10 mouse cellular contexts compared by ENCODE assay signal in genomic region chr13:47836491-47836890, GRCm38 (mm10).
DNase-seq lines count a peak whose midpoint lies in the region; ATAC-seq lines count a peak whose summit lies in the region.
"Had no signal": no experiment of that assay in that cellular context is flagged by ENCODE, and none has a peak within 500 bp of the region (broad histone marks: within the 10 kb centered on the region; RNA-seq: fewer than 3 reads in every experiment).

No protein-coding gene starts in this region.

- H3K4me3 ChIP-seq in kidney, embryonic 15.5 days (replicated peaks) = no peak overlapping the region
- H3K4me3 ChIP-seq: embryonic facial prominence, embryonic 13.5 days; limb, embryonic 13.5 days had no signal

- H3K9me3 ChIP-seq in kidney, embryonic 15.5 days (replicated peaks) = no peaks in the 10 kb centered on the region
- H3K9me3 ChIP-seq: embryonic facial prominence, embryonic 13.5 days; limb, embryonic 13.5 days had no signal

- 43% methylated on average over 9 of the region's 9 CpGs for WGBS in kidney, embryonic 15.5 days

- ATAC-seq in kidney, embryonic 15.5 days (replicated peaks; ENCODE audit: low FRiP score) = no peak
- no peak for ATAC-seq in granulocyte monocyte progenitor cell, adult 5-6 weeks (replicated peaks; ENCODE audit: poor library complexity, severe bottlenecking)

- no peaks in the 10 kb centered on the region for H3K27me3 ChIP-seq in kidney, embryonic 15.5 days
- H3K27me3 ChIP-seq: embryonic facial prominence, embryonic 13.5 days; limb, embryonic 13.5 days had no signal

- DNase-seq in adrenal gland, adult 18-20 months (ENCODE audit: low spot score in 2 of 2) = peak; percentile 39 to 56
- DNase-seq in adrenal gland, adult 8-10 months = no peak
- DNase-seq in kidney, adult 9 months = peak; percentile 26
- DNase-seq in adrenal gland, postnatal 14 days = peak; percentile 72
- DNase-seq in kidney, postnatal 10 days = peak; percentile 65
- peak; percentile 58 for DNase-seq in ovary, postnatal 14 days (ENCODE audit: low spot score)

- no peaks in the 10 kb centered on the region for H3K4me1 ChIP-seq in kidney, embryonic 15.5 days
- H3K4me1 ChIP-seq: embryonic facial prominence, embryonic 13.5 days; limb, embryonic 13.5 days had no signal

- no peaks in the 10 kb centered on the region for H3K36me3 ChIP-seq in kidney, embryonic 15.5 days
- H3K36me3 ChIP-seq: embryonic facial prominence, embryonic 13.5 days; limb, embryonic 13.5 days had no signal

- no peak overlapping the region for H3K4me2 ChIP-seq in kidney, embryonic 15.5 days
- H3K4me2 ChIP-seq: embryonic facial prominence, embryonic 13.5 days; limb, embryonic 13.5 days had no signal

- no peak overlapping the region for H3K9ac ChIP-seq in kidney, embryonic 15.5 days
- H3K9ac ChIP-seq: embryonic facial prominence, embryonic 13.5 days; limb, embryonic 13.5 days had no signal

- no peak overlapping the region for H3K27ac ChIP-seq in kidney, embryonic 15.5 days
- H3K27ac ChIP-seq: embryonic facial prominence, embryonic 13.5 days; limb, embryonic 13.5 days had no signal
